Mouse (Mus musculus): Measurements from ENCODE around the gene Mgrn1.

Mgrn1 gene

GRCm38 (mm10) chr16:4940311-4940850, 54.3 kb downstream of the Mgrn1 start:
- DNase-seq (ENCODE audit: low spot score in 2 of 2) = no peak

- DNase-seq (ENCODE audit: low spot score in 2 of 2) = no peak
Measured at GRCm38 (mm10) chr16:4941016-4941415, 55.0 kb downstream of the Mgrn1 start.

GRCm38 (mm10) chr16:4942868-4943267, 56.8 kb downstream of the Mgrn1 start:
- DNase-seq (ENCODE audit: low spot score in 2 of 2) = no peak

GRCm38 (mm10) chr16:4943431-4943830, 57.4 kb downstream of the Mgrn1 start:
- DNase-seq (ENCODE audit: low spot score in 2 of 2) = no peak

- no peak for DNase-seq (ENCODE audit: low spot score in 2 of 2)
Measured at GRCm38 (mm10) chr16:4945415-4945814, 59.4 kb downstream of the Mgrn1 start.

GRCm38 (mm10) chr16:4946155-4946554, 60.1 kb downstream of the Mgrn1 start:
- no peak for DNase-seq (ENCODE audit: low spot score in 2 of 2)

- DNase-seq (ENCODE audit: low spot score in 2 of 2) = no peak
Measured at GRCm38 (mm10) chr16:4947378-4947777, 61.3 kb downstream of the Mgrn1 start.

- DNase-seq (ENCODE audit: low spot score in 2 of 2) = no peak
Measured at GRCm38 (mm10) chr16:4956609-4957008, 70.6 kb downstream of the Mgrn1 start.

- no peak for DNase-seq (ENCODE audit: low spot score in 2 of 2)
Measured at GRCm38 (mm10) chr16:4957446-4957845, 71.4 kb downstream of the Mgrn1 start.

- DNase-seq (ENCODE audit: low spot score in 2 of 2) = no peak
Measured at GRCm38 (mm10) chr16:4960260-4960659, 74.2 kb downstream of the Mgrn1 start.

- no peak for DNase-seq (ENCODE audit: low spot score in 2 of 2)
Measured at GRCm38 (mm10) chr16:4963346-4963745, 77.3 kb downstream of the Mgrn1 start.

- peak; percentile 98 to 100 for DNase-seq (ENCODE audit: low spot score in 2 of 2)
Measured at GRCm38 (mm10) chr16:4963797-4964709, 78.0 kb downstream of the Mgrn1 start, which contains the start of gene Anks3. Gene Anks3 (minus strand): TSS chr16:4964205.

GRCm38 (mm10) chr16:4964731-4965391, 78.8 kb downstream of the Mgrn1 start:
- DNase-seq (ENCODE audit: low spot score in 2 of 2) = no peak

GRCm38 (mm10) chr16:4965392-4966129, 79.5 kb downstream of the Mgrn1 start:
- no peak for DNase-seq (ENCODE audit: low spot score in 2 of 2)

GRCm38 (mm10) chr16:4968426-4968825, 82.4 kb downstream of the Mgrn1 start:
- no peak for DNase-seq (ENCODE audit: low spot score in 2 of 2)

- no peak for DNase-seq (ENCODE audit: low spot score in 2 of 2)
Measured at GRCm38 (mm10) chr16:4969055-4969843, 83.2 kb downstream of the Mgrn1 start.

- DNase-seq (ENCODE audit: low spot score in 2 of 2) = no peak
Measured at GRCm38 (mm10) chr16:4971626-4972025, 85.6 kb downstream of the Mgrn1 start.

- no peak for DNase-seq (ENCODE audit: low spot score in 2 of 2)
Measured at GRCm38 (mm10) chr16:4974521-4974920, 88.5 kb downstream of the Mgrn1 start.

GRCm38 (mm10) chr16:4976180-4976579, 90.1 kb downstream of the Mgrn1 start:
- DNase-seq (ENCODE audit: low spot score in 2 of 2) = peak in 1 of 2 experiments; percentile 52

GRCm38 (mm10) chr16:4978275-4979051, 92.4 kb downstream of the Mgrn1 start:
- DNase-seq (ENCODE audit: low spot score in 2 of 2) = peak in 1 of 2 experiments; percentile 47
